Mouse (Mus musculus): ENCODE results near the gene Olfr1513.
"Not testable (repeated sequence)": the region's sequence is repeated elsewhere in the genome, so short reads cannot be mapped to it uniquely, and the experiment has no call there.

The Olfr1513 gene

DNA sequence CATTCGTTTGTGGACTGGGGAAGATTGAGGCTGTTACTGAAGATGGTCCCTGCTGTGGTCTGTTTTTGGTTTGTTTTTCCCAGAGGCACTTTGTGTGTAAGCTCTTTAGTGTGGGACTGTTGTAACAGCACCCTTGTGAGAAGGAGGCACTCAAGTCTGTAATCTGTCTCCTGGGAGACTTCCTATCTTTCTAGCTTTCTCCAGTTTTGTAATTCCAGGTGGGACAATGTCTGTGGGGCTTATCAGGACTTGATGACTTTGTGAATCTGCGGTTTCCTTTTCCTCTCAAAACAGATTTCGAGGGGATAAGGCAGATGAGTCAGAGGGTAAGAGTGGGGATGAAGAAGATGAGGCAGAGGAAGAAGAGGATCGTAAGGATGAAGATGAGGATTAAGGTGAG lies at the start of gene Olfr1513:
TSS of gene Olfr1513 (minus strand) at position 101 of the 400 bp plus-strand sequence.
- no peak for DNase-seq (ENCODE audit: low spot score)

DNA sequence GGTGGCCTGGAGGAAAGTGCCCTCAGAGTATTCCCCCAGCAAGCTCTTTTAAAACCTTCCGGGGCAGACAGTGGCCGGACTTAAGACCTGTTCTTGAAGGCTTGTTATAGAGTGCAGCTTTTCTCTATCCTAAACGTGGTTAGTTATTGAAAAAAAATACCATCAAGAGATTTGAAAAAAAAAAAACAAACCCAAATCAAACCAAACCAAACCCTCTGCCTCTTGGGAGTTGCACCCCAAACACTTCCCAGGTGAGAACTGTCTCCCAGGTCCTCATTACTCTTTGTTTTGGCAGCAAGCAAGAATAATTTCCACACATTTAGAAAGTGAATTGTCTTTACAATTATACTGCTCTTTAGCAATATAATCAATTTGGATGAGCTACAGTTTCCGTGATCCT lies 41.1 kb upstream of the Olfr1513 start, which contains the start of gene Olfr1511:
TSS of gene Olfr1511 (minus strand) at position 101 of the 400 bp plus-strand sequence.
- no peak for DNase-seq (ENCODE audit: low spot score)

DNA sequence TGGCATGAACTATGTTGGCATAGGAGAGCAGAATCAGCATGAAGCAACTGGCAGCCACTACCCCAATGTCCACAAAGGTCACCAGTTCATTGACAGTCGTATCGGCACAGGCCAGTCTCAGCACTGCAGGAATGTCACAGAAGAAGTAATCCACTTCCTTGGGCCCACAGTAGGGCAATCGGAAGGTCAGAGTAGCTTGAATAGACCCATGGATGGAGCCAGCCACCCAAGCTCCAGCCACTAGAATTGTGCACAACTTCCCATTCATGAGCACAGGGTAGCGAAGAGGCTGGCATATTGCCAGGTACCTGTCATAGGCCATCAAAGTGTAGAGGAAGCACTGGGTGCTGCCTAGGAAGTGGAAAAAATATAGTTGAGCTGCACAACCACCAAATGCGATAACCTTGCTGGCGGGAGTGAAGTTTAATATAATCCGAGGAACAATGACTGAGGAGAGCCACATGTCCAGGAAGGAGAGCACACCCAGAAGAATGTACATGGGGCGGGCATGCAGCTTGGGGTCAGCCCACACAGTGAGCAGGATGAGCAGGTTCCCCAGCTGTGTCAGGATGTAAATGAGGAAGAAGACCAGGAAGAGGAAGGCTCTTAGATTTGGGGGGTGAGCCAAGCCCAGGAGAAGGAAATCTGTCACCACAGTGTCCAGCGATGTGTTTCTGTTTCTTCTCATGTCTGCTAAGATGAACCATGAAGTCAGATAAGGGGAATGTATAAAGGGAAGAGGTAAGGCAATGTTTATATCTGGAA lies 34.1 kb upstream of the Olfr1513 start:
- DNase-seq (ENCODE audit: low spot score) = not testable (repeated sequence)

DNA sequence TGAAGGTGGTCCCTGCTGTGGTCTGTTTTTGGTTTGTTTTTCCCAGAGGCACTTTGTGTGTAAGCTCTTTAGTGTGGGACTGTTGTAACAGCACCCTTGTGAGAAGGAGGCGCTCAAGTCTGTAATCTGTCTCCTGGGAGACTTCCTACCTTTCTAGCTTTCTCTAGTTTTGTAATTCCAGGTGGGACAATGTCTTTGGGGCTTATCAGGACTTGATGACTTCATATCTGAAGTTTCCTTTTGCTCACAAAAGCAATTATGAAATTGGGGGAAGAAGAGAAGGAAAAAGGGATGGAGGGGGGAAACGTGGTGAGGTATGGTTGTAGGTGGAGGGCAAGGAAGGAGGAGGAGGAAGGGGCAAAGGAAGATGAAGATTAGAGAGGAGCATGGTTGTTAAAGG lies 22.9 kb upstream of the Olfr1513 start, which contains the start of gene Olfr1512:
TSS of gene Olfr1512 (minus strand) at position 101 of the 400 bp plus-strand sequence.
- no peak for DNase-seq (ENCODE audit: low spot score)

DNA sequence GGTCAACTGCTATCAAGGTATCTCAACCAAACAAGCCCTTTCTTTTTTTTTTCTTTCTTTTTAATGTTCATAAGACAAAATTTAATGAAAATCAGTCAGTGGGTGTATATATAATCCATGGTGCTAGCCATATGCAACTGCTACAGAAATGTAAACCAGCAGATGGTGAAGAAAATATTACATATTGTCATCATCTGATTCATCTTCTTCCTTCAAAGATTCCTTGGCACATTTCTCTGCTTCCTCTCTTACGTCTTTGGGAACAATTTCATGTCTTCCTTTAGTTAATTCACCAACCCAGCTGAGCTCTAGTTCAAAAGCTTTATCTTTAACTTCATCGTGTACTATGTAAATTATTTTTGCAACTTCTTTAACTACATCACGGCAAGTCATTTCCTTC lies 12.5 kb upstream of the Olfr1513 start:
- no peak for DNase-seq (ENCODE audit: low spot score)

DNA sequence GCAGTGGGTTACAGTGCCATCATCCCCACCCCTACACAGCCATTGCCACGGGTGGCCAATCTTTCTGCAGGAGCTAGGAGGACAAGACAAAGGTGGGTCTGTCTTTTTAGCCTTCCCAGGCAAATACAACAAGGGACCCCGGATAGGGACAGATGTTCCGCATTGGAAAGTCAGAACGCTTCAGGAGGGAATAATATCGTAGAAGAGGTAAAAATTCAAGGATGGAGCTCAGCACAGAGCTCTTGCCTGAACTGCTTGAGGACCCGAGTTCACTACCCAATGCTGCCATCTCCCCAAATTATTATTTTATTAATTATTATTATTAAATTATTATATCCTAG lies 16.7 kb downstream of the Olfr1513 start:
- no peak for DNase-seq (ENCODE audit: low spot score)

DNA sequence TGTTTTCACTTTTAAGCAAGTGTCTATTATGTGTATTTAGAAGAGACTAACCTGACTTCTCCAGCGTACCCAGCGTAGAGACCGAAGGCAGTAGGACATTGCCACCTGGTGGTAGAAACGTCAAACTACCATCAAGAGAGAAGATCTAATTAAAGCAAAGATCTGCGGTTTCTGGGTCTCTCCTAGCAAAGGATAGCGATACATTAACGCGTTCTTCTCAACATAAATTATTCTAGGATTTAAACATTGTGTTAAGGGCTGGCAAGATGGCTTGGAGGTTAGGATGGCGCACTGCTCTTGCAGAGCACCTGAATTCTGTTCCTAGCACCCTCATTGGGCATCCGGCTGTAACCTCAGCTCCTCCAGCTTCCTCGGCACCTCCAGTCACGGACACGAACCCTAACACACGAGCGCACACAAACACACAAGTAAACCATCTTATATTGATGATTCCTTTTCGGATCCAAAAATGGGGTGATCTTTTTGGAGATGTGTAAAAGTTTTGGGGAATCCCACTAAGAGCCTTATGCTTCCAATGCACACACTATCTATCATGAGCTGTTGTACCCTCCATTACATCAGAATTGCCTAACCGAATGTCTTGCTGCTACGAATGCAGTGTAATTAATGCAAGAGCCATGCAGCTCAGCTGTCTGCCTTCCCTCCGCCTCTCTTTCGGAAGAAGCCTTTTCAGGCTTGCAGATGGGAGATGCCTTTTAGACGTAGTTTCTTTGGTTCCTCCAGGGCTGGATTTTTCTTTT lies 17.3 kb downstream of the Olfr1513 start:
- peak; percentile 91 for DNase-seq (ENCODE audit: low spot score)

DNA sequence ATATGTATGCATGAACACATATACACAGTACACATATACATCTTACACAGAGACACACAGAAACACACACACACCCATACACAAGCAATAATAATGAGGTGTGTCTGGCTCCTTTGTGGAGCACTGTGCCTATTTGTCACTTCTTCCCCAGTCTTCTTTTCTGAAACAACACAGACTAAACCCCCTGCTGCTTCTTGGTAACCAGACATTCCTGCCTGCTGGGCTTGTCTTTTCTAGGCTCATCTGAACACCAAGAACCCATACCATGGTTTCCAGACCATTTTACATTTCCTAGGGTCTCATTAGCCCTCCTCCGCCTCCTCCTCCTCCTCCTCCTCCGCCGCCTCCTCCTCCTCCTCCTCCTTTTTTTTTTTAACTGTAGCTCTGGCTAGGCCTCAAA lies 24.0 kb downstream of the Olfr1513 start:
- DNase-seq (ENCODE audit: low spot score) = no peak

DNA sequence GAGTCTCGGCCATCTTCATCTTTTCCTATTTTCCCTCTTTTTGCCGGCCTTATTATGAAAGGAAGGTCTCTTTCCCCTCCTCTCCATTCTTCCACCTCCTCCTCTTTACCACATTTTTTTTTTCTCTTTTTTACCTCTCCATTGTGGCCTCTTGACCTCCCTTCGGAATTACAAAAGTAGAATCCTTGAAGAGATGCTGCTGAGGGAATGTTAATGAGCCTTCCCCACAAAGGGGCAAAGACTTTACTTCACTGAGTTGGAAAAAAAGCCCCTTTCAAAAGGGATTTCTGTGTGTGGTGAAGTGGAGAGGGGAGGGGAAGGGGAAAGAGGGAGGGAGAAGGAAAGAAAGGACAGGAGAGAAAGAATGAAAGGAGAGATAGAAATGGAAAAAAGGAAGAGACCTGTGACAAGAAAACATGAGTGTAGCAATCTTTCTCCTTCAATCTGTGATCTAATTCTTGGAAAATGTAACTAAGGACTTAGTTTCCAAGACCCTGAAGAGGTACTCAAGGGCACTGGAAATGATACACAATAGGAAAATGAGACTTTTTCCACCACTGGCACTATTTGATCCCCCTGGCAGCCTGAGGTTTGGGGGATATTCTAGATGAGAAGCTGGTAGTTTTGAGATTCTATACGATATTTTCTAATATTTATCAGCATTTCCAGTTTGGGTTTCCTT lies 25.0 kb downstream of the Olfr1513 start:
- DNase-seq (ENCODE audit: low spot score) = peak; percentile 70

DNA sequence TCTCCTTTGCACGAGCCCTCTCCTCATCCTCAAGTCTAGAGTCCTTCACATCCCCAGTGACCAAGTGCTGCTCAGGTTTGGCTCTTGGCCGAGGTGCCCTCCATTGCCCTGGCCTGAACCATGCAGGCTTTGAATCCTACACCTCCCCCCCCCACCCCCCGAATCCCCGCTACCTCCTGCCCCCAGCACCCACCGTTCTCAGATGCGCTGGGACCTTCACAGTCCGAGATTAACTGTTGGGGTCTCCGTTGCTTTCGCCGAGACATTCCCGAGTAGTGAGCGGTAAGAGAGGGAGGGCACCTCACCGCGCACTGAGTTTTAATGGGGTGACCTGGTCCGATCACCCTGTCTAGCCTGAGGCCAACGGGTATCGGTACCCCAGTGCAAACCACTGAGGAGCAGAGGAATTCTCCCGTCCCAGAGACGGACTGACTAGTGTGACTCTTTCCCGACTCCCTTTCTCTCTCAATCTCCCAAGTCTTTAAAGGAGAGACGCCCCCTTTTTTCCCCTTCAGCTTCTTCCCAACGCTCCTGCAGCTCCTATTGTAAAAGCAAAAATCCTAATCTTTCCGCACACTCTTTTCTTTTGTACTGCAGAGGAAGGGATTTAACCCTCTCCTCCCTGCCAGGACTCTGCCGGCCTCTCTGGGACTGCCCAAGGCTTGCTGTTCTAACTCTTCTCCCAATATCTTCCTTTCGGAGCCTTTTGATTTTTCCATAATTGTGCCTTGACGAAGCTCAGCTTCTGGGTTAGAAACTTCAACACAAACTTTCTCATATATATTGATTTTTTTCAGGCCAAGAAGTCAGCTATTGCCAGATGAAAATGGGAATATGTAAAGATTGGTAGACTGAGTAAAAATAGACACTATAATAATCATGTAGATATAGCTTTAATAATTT lies 28.0 kb downstream of the Olfr1513 start, which contains the start of gene Sall2:
TSS of gene Sall2 (minus strand) at position 853 of the 903 bp plus-strand sequence.
- DNase-seq (ENCODE audit: low spot score) = peak; percentile 47

DNA sequence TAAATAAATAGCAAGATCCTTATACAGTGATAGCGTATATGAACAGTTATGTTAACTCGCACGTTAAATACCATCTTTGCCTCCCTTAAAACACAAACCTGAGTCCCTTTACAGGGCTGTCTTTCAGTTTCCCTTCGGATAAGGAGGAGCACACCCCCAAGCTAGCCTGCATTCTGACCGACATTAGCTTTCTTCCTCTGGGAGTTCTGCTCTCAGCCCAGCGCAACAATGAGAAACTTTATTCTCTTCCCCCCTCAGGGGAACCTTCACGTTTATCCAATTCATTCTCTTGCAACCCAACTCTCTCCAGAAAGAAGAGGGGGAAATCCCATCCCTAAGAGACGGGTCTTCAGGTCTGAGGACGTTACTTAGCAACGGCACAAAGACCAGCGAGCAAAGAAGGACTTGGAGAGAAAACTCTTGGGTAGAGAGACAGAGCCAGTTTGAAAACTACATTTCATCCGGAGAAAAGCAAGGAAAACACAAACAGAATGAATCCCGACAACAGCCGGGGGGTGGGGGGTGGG lies 28.8 kb downstream of the Olfr1513 start:
- peak; percentile 70 for DNase-seq (ENCODE audit: low spot score)

DNA sequence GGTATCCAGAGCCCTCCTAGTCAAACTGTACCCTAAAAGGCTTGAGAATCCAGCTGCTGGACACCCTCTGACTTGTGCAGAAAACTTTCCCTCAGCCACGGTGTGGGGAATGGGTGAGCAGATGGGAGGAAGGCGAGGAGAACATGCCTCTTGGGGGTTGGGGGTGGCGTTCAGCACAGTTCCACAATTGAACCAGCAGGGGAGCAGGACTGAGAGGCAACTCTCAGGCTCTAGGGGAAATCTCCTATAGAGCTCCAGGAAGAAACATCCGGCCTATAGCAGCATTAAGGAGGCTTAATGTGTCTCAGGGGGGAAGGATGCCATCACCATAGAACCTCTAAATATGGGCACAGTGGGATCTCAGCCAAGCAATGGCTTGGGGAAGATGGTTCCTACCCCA lies 30.3 kb downstream of the Olfr1513 start:
- DNase-seq (ENCODE audit: low spot score) = peak; percentile 58

DNA sequence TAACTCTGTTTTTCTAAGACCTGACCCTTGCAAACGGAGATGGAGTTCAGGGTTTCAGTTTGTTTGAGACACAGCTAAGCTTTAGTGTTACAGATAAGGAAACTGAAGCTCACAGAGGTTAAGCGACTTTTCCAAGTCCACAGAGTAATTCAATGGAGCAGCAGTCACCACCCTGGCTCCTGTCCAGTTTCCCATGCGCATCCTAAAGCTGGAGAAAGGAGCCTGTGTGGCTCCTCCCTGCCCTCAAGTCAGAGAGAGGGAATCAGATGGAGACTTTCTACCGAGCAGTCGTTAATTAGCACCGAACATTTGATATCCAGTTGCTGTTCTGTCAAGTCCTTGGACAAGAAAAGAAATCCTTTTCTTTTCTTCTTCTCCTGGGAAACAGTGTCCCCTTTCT lies 36.8 kb downstream of the Olfr1513 start:
- DNase-seq (ENCODE audit: low spot score) = no peak

DNA sequence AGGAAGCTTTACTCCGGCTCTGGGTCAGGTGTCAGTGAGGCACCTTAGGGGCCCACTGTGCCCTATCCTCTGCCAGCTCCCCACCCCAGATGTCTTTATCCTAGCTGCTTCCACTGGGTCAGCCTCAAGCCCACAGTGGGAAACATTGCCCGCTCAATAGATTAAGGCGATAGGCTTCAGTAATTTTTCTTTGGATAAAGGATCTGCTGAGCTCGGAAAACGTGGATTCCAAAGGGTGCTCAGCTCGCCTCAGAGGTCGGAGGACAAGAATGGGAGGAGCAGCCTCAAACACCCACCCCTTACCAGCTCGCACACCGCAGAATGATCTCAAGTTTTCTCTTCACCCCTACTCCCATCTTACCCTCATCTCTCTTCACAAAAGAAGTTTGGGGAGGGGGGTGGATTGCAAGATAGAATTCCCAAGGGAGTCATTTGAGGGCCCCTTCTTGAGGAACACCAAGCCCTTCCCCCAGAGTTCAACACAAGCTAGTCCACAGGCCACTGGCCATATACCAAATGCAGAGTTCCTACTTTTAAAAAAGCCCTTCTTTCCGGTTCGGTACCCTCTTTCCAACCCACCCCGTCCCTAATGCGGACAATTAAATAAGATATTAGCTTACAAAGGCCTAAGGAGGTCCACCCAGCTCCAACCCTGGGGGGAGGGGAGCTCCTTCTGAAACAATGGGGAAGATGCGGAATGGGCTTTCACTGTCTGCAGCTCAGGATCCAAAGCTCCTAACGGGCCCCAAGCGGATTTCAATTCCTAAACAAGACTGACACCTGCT lies 39.6 kb downstream of the Olfr1513 start:
- DNase-seq (ENCODE audit: low spot score) = peak; percentile 74

DNA sequence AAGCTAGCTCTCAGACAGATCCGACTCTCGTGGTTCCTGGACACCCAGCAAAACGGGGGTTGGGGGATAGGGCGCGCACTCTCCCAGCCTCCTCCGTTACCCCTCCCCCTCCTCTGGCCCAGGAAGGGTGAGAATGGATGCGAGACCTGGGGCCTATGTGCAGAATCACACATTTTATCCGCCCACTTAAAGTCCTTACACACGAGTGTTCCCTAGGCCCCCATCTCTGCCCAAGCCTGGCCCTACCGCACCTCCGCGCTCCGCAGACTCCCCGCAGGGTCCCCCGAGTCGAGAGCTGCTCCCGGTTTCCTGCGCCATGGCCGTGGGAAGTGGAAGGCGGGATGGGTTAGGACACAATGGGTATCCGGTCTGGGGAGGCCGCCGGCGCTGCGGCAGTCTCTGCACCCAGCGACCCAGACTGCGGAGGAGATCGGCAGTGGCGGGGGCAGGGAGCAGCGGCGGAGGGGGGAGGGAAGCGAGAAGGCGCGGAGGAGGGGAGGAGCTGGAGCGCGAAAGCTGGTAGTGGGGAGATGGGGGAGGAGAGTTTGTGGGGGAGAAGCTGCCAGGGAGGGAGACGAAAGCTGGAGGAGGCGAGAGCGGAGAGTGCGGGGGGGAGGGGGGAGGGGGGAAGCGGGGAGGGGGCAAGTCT lies 40.3 kb downstream of the Olfr1513 start:
- peak; percentile 85 for DNase-seq (ENCODE audit: low spot score)

DNA sequence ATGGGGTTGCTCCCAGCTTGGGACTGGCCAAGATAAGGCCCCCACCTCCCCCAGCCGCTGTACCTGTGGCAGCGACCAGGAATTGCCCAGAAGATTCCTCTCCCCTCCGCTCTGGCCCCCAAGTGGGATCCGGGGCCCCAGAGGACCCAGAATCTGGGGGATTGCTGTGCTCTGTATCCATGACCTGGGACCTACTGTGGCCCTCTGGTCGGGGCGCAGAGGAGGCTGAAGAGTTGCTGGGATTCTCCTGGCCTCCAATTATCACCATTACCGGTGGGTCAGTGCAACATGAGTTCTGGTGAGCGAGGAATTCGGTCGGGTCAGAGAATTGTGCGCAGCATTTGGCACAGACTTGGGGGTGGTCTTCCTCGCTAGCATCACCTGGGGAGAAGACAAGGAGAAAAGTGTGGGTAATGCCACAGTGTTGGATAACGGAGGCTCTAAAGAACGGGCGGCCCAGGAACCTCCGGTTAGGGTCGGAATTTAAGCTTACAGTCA lies 40.9 kb downstream of the Olfr1513 start:
- no peak for DNase-seq (ENCODE audit: low spot score)

DNA sequence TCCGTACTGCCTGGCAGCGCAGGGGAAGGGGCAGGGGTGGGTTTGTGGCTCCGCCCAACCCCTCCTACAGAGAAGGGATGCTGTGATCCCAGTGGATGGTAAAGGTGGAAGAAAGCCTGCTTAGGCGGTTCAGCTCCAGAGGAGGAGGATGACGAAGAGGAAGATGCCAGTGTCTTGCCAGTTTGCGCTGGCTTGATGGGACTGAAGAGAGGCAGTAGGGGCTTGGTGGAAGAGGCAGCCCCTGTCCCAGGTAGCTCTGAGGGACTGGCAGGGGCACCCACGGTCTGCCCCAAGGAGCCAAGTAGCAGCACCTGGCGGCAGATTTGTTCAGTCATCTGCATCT lies 41.4 kb downstream of the Olfr1513 start:
- no peak for DNase-seq (ENCODE audit: low spot score)

DNA sequence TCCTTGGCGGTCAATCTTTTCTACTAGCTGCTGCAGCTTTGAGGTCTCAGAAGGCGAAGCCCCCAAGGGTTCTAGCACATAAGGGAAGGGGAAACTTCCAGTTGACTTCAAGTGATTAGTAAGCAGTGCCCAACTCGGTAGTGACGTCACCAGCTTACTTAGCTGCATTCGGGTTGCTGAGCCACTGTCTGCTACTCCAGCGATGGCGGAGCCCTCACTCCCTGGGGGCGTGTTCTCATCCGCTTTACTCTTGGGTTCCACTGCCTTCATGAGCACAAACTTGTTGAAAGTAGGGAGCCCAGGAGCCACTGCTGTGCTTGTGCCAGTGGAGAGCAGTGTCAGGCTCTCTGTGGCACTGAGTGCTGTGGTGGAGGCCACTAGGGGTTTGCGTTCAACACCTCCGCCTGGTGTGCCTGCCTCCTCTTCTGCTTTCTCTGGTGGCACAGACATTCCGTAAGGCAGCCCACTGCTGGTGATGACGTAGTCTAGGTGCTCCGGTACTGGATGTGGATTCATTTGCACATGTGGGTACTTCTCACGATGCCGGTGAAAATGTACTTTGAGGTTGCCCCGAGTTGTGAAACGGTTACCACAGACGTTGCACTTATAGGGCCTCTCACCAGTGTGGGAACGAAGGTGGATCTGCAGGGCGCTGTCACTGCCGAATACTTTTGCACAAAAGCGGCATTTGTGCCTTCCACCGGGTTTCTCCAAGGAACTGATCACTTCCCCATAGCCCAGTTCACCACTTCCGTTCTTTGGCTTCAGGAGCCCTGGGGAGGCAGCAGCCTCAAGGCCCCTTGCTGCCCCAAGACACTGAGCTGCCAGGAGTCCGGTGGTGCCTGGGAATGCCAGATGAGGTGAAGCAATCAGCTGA lies 42.0 kb downstream of the Olfr1513 start:
- DNase-seq (ENCODE audit: low spot score) = no peak

DNA sequence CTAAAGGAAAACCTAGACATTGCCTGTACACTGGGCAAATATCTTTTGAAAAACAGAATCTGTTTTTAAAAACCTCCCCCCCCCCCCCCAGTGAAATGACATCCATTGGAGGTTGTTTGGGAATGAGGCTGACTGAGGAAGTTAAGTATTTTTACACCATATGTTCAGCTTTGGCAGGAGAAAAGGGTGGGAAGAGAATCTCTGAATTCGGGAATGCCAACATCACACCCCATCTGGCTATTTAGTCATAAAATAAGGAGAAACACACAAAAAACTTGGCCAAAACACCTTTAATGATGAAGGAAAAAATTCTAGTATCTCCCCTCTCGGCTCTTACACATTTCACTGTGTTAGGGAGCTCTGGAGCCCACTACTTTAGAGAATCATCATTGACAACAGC lies 45.3 kb downstream of the Olfr1513 start:
- no peak for DNase-seq (ENCODE audit: low spot score)
